Mouse (Mus musculus) frontal cortex, adult 2 months (tissue): Measurements from ENCODE around the gene Krt79. TPM values are rescaled to one million over a fixed set of nuclear protein-coding genes. Genes with fewer than 3 reads are reported as not detected.

Source experiments
- DNase-seq, 2 experiments: peaks; one replicate each; pipeline ENCODE4 v3.0.0; 2022; ENCODE audit warnings: low spot score in 1 of 2; ENCODE audit errors: extremely low spot score in 1 of 2
- polyA plus RNA-seq: library from polyadenylated mRNA; depleted of rRNA; stranded (reverse); fragments of >200 nt; gene quantifications from 2 replicates; pipeline ENCODE4 v1.2.3, GENCODE M21; 2012; rRNA removed

The Krt79 gene
- polyA plus RNA-seq, 1 experiment, result not detected

DNA sequence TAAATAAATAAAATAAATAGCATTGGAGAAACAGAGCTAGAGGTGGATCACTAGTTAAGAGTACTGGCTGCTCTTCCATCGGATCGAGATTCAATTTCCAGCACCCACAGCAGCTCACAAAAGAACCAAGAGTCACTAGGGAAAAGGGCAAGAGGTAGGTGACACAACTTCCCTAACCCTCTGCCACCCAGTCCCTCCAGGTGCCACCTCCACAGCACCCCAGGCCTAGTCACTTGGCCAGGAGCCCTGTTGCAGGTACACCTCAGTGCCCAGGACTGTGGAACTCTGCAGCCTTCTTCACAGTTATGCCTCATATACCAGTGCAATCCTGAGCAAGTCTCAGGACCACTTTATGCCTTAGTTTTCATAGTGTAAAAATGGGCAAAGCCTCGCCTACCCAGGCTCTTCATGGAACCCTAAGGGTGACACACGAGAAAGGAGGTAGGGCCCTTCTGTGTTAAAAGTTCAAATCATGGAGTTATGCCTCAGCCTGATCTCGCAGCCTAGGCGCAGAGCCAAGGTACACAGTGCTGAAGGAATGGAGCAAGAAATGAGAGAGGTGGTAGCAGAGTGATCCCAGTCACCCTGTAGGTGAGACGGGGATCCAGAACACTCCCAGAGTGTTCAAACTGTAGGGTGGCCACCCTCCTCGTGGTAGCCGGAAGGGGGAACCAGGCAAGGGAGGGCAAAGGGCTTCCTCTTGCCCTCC, 1.4 kb downstream of the Krt79 start:
- no peak for DNase-seq

- DNase-seq, result no peak
These were observed 7.1 kb downstream of the Krt79 start for GRCm38 (mm10) chr15:101933024-101933423.

GRCm38 (mm10) chr15:101929666-101930065, 10.5 kb downstream of the Krt79 start:
- DNase-seq, result no peak

DNA sequence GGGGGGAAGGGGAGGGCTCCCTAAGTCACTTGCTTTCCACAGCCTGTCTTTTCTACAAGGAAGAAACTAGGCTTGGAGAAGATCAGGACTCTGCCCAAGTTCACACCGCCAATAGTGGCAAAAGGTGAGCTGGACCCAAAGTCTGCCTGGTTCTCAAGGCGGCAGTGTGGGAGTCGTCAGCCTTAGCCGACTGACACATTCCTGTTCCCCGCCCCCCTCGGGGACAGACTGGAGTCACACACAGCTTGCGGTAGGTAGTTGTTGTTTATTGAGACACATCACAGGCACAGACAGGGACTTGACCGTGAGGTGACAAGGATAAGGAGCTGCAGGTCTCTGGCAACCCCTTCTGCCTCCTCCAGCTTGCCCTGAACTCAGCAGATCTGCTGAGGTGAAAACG, 11.0 kb downstream of the Krt79 start:
- DNase-seq, result no peak

GRCm38 (mm10) chr15:101927340-101928080, 12.6 kb downstream of the Krt79 start:
- no peak for DNase-seq

GRCm38 (mm10) chr15:101925041-101925440, 15.1 kb downstream of the Krt79 start:
- DNase-seq, result no peak

DNA sequence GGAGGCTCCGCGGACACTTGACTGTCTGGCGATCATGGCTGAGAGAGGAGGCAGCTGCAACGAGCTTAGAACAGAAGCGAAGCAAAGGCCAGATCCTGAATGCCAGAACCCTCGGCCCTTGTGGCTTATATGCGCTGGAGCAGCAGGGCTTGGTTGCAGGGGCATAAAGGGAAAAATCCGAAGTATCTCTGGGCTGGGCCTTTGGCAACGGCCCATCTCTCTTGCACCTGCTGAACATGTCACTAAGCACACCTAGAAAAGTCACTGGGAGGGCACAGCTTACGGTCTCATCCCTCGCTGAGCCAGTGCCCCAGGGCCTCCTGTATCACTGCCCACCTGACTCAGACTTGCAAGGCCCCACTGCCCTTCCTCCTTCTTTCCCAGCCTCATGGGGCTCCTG, 15.5 kb downstream of the Krt79 start, which contains the start of gene Krt4:
Gene Krt4, minus strand, starts transcription at position 101 of the 400 bp plus-strand sequence.
- DNase-seq, result no peak

DNA sequence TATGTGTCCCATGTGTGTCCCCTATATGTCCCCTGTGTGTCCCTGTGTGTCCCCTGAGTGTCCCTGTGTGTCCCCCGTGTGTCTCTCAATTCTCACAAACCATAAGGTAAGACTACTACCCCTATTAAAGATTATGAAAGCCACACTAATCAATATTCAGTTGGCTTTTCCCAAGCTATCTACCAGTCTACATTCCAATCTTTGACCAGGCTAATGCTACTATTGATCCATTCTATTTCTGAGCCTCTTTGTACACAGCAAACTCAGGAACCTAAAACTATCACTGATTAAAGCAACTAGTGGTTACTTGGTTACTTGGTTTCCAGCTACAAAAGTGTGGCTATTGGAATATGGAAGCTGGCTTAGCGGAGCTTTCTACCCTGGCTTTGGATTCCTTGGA, 17.8 kb downstream of the Krt79 start:
- no peak for DNase-seq

- DNase-seq, result no peak
These were observed 24.1 kb downstream of the Krt79 start for GRCm38 (mm10) chr15:101916072-101916471.

- no peak for DNase-seq
These were observed 35.3 kb downstream of the Krt79 start for GRCm38 (mm10) chr15:101904849-101905248.

DNA sequence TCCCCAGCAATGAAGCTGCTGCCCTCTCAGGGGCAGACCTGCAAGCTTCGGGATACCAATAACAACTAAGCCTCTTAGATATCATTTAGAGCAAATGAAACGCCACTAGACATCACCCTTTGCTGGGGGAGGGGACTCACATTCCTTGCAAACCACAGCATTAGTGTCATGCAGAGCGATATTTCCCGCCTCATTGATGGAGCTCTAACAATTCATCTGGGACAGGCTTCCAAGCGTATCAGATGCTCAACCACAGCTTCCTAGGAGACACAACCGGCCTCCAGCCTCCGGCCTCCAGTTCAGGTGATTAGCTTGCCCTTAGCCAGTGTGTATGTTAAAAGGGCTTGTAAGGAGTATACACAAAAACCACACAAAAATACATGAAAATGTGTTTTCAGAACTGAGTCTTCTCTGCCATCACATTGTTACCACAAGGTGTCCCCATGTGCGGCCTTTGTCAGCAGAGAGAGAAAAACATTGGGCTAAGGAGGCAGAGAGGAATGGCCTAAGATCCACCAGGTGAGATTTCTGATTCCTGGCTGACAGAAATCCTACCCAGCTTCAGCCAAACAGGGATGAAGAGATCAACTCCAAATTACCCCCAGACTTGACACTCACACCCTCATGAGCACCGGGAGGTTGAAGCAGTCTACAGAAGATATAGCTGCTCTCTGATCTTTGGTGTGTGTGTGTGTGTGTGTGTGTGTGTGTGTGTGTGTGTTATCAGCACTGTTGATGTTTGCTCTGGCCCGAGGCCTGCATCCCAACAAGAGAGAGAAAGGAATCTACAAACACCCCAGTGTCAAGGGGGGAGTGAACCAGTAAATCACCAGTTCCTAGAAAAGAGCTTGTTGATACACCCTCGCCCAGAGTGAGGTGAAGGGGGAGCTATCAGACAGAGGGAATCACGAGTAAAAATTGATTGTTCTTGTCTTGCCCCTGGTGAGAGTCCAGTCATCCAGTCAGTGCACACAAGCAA, 37.7 kb downstream of the Krt79 start:
- no peak for DNase-seq

DNA sequence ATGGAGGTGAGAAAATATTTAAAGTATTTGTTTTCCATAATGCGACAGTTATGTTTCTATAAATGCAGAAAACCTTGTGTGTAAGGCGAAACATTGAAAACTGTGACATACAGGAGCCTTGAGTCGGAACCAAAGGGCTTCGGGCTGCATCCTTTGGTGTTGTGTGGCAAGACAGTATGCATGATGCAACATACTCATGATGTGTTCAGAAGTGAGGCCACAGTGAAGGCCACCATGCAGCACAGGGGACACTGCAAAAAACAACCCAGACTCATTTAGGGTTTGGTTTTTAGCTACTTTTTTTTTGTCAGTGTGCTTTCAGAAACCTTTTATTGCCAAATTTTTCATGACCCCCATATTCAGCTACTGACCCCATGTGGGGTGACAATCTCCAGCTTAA, 44.9 kb downstream of the Krt79 start:
- no peak for DNase-seq

GRCm38 (mm10) chr15:101892820-101893219, 47.3 kb downstream of the Krt79 start, which contains the start of gene Krt76:
Gene Krt76 (minus strand): TSS chr15:101892920.
- no peak for DNase-seq

GRCm38 (mm10) chr15:101879776-101880175, 60.3 kb downstream of the Krt79 start:
- DNase-seq, result no peak

Other genes starting within 250 kb of the Krt79 start
- not detected in 2 replicates for gene Krt6a, start 246.0 kb downstream of the Krt79 start, polyA plus RNA-seq
- gene Krt5, start 227.4 kb downstream of the Krt79 start, polyA plus RNA-seq, result 0.08 TPM in 1 of 2 replicates, not detected in the other
- gene Krt71, start 197.2 kb downstream of the Krt79 start, polyA plus RNA-seq, result not detected in 2 replicates
- gene Krt72, start 153.9 kb downstream of the Krt79 start, polyA plus RNA-seq, result 0.17 and 0.28 TPM in 2 replicates
- gene Krt73, start 138.0 kb downstream of the Krt79 start, polyA plus RNA-seq, result 0.78 and 0.92 TPM in 2 replicates
- 0.02 TPM in 1 of 2 replicates, not detected in the other for gene Krt2, start 122.2 kb downstream of the Krt79 start, polyA plus RNA-seq
- 3.8 and 5.4 TPM in 2 replicates for gene Krt1, start 89.5 kb downstream of the Krt79 start, polyA plus RNA-seq
- gene Krt77, start 70.6 kb downstream of the Krt79 start, polyA plus RNA-seq, result 5.6 and 9.1 TPM in 2 replicates
- gene Krt76, start 47.4 kb downstream of the Krt79 start, polyA plus RNA-seq, result not detected in 2 replicates
- gene Krt4, start 15.6 kb downstream of the Krt79 start, polyA plus RNA-seq, result not detected in 2 replicates
- gene Krt78, start 14.0 kb upstream of the Krt79 start, polyA plus RNA-seq, result not detected in 2 replicates
- 1.7 and 4.5 TPM in 2 replicates for gene Krt8, start 64.2 kb upstream of the Krt79 start, polyA plus RNA-seq
- gene Krt18, start 87.9 kb upstream of the Krt79 start, polyA plus RNA-seq, result 1.4 and 3.5 TPM in 2 replicates
- 108 and 115 TPM in 2 replicates for gene Eif4b, start 133.4 kb upstream of the Krt79 start, polyA plus RNA-seq
- gene Tns2, start 160.1 kb upstream of the Krt79 start, polyA plus RNA-seq, result 28.0 and 29.5 TPM in 2 replicates
- 127 and 136 TPM in 2 replicates for gene Spryd3, start 195.9 kb upstream of the Krt79 start, polyA plus RNA-seq
- gene Igfbp6, start 204.0 kb upstream of the Krt79 start, polyA plus RNA-seq, result 46.3 and 51.8 TPM in 2 replicates
- gene Soat2, start 210.2 kb upstream of the Krt79 start, polyA plus RNA-seq, result 0.16 and 0.25 TPM in 2 replicates